Mouse (Mus musculus) liver, embryonic 16.5 days (tissue): ENCODE measurements around the gene Gnpat. TPM values are rescaled to one million over a fixed set of nuclear protein-coding genes. Genes with fewer than 3 reads are reported as not detected.

Experiments
- ATAC-seq: fragments of 200-750 bp; cut with Nextera tagmentation; 2 replicates; pipeline ENCODE4 v1.8.0; 2017; ENCODE audit warnings: low read depth, mild to moderate bottlenecking, moderate number of reproducible peaks, moderate library complexity
- H3K27ac ChIP-seq: fragments of 300-500 bp; sonication (generic); 2 replicates; pipeline ENCODE4 v1.5.1; 2014; ENCODE audit warnings: mild to moderate bottlenecking, low read length
- H3K27me3 ChIP-seq: fragments of 300-500 bp; sonication (generic); 2 replicates; pipeline ENCODE4 v1.6.1; 2014; ENCODE audit warnings: low read depth, low read length, mixed read lengths; ENCODE audit not compliant: control insufficient read depth, insufficient read depth
- H3K36me3 ChIP-seq: fragments of 300-500 bp; sonication (generic); 2 replicates; pipeline ENCODE4 v1.6.1; 2014; ENCODE audit warnings: mild to moderate bottlenecking; ENCODE audit not compliant: control insufficient read depth, insufficient read depth
- H3K4me1 ChIP-seq: fragments of 300-500 bp; sonication (generic); 2 replicates; pipeline ENCODE4 v1.6.1; 2014; ENCODE audit warnings: low read depth, low read length, mixed read lengths; ENCODE audit not compliant: control insufficient read depth
- H3K4me2 ChIP-seq: fragments of 300-500 bp; sonication (generic); 2 replicates; pipeline ENCODE4 v1.6.1; 2014; ENCODE audit warnings: low read depth, low read length, mixed read lengths
- H3K4me3 ChIP-seq: fragments of 300-500 bp; sonication (generic); 2 replicates; pipeline ENCODE4 v1.5.1; 2014; ENCODE audit warnings: low read depth, mild to moderate bottlenecking, low read length
- H3K9ac ChIP-seq: fragments of 300-500 bp; sonication (generic); 2 replicates; pipeline ENCODE4 v1.6.1; 2014; ENCODE audit warnings: low read depth, low read length
- H3K9me3 ChIP-seq: fragments of 300-500 bp; sonication (generic); replicated peaks from 2 replicates; pipeline ENCODE4 v1.6.1; 2016; ENCODE audit warnings: low read length; ENCODE audit not compliant: control insufficient read depth
- WGBS: fragments of 180-500 bp; shearing (Covaris S2); extraction: QIAGEN DNeasy Blood & Tissue Kit; methylation state at CpG from one replicate; pipeline ENCODE4 v1.1.7; 2014; ENCODE audit not compliant: insufficient replicate concordance; 5-methylcytosine and 5-hydroxymethylcytosine counted together
- polyA plus RNA-seq: library from polyadenylated mRNA; unstranded; fragments of >200 nt; fragmentation: Nextera tagmentation; extraction: Ambion mirVana; gene quantifications from 2 replicates; pipeline ENCODE4 v1.2.1, GENCODE M21; 2015

Gnpat gene
- 33.8 and 34.8 TPM in 2 replicates for polyA plus RNA-seq

GRCm38 (mm10) chr8:124862321-124863162 is at the start of gene Gnpat, which contains the start of gene 2810004N23Rik:
Gene Gnpat (plus strand): TSS chr8:124863033.
Gene 2810004N23Rik (minus strand): TSS chr8:124863120.
- Histone ChIP-seq H3K27ac (peak within 1 kb of the TSS; percentile 89), H3K9me3 (no peaks in the 10 kb centered on the region), H3K4me1 (peaks cover 37% of the 10 kb centered on the region), H3K4me2 (peak within 1 kb of the TSS; percentile 82), H3K4me3 (peak within 1 kb of the TSS; percentile 96), H3K9ac (peak within 1 kb of the TSS; percentile 92), H3K36me3 (peaks cover 13% of the 10 kb centered on the region), H3K27me3 (no peaks in the 10 kb centered on the region)
- under 1% methylated on average over 55 of the region's 55 CpGs for WGBS
- ATAC-seq, result peak; percentile 93

GRCm38 (mm10) chr8:124813326-124813725 is 49.5 kb upstream of the Gnpat start:
- no peak for ATAC-seq
- Histone ChIP-seq H3K4me1 (no peaks in the 10 kb centered on the region), H3K27ac (no peak overlapping the region), H3K9ac (no peak overlapping the region), H3K36me3 (no peaks in the 10 kb centered on the region), H3K9me3 (peaks cover 3% of the 10 kb centered on the region; the same call in 1 of the 2 replicates), H3K27me3 (no peaks in the 10 kb centered on the region), H3K4me2 (no peak overlapping the region), H3K4me3 (no peak overlapping the region)
- 76% methylated on average over 4 of the region's 4 CpGs for WGBS

- Histone ChIP-seq H3K4me3 (no peak overlapping the region), H3K4me1 (no peaks in the 10 kb centered on the region), H3K9ac (no peak overlapping the region), H3K27ac (no peak overlapping the region), H3K36me3 (no peaks in the 10 kb centered on the region), H3K4me2 (no peak overlapping the region), H3K27me3 (no peaks in the 10 kb centered on the region), H3K9me3 (peaks cover 3% of the 10 kb centered on the region; the same call in 1 of the 2 replicates)
- ATAC-seq, result no peak
- WGBS, result 77% methylated on average over 12 of the region's 12 CpGs
Measured at GRCm38 (mm10) chr8:124815870-124816269, 47.0 kb upstream of the Gnpat start.

DNA sequence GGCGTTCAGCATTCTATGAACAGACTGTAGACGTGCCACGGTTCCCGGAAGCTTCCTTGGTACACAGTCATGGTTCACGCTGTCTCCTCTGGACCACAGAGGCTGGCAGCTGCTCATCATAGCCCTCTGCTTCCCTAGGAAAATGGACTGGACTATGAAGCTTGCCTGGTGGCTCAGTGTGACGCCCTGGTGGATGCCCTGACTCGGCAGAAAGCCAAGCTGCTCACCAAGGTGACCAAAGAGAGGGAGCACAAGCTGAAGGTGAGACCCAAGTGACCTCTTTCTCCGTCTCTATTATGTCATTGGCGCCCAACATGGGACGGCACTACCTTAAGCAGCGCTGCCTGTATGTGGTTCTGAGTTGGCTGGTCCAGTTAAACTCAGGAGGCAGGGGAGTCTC is 46.0 kb upstream of the Gnpat start:
- H3K36me3 ChIP-seq, result no peaks in the 10 kb centered on the region
- H3K9me3 ChIP-seq, result peaks cover 3% of the 10 kb centered on the region; the same call in 1 of the 2 replicates
- H3K27me3 ChIP-seq, result no peaks in the 10 kb centered on the region
- no peak overlapping the region for H3K9ac ChIP-seq
- no peak for ATAC-seq
- no peak overlapping the region for H3K27ac ChIP-seq
- H3K4me1 ChIP-seq, result no peaks in the 10 kb centered on the region
- no peak overlapping the region for H3K4me2 ChIP-seq
- WGBS, result 66% methylated on average over 11 of the region's 11 CpGs
- H3K4me3 ChIP-seq, result no peak overlapping the region

GRCm38 (mm10) chr8:124817361-124817760 is 45.5 kb upstream of the Gnpat start:
- Histone ChIP-seq H3K4me1 (no peaks in the 10 kb centered on the region), H3K4me3 (no peak overlapping the region), H3K27ac (no peak overlapping the region), H3K4me2 (no peak overlapping the region), H3K9me3 (peaks cover 3% of the 10 kb centered on the region; the same call in 1 of the 2 replicates), H3K27me3 (no peaks in the 10 kb centered on the region), H3K36me3 (no peaks in the 10 kb centered on the region), H3K9ac (no peak overlapping the region)
- 66% methylated on average over 3 of the region's 3 CpGs for WGBS
- ATAC-seq, result no peak

DNA sequence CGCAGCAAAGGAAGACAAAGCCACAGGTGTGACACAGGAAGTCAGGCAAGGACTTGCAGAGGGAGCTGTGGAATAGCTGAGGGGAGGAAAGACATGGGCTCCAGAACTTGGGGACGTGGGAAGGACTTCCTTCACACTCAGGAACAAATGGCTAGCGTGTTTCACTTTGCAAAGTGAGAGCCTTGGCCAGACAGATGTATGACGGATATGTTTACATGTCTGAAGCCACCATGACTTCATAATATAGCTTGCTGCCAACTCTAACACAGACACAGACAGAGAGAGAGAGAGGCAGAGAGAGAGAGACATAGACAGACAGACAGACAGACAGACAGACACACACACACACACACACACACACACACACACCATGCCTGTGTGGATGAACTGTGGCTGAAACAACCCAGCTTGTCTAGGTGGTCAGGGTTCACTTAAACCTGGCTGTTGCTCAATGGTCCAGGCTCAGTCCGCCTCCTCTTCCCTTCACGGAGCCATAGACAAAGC is 43.2 kb upstream of the Gnpat start:
- WGBS, result 39% methylated on average over 6 of the region's 6 CpGs
- Histone ChIP-seq H3K4me1 (no peaks in the 10 kb centered on the region), H3K36me3 (no peaks in the 10 kb centered on the region), H3K4me2 (peak overlapping the region; percentile 36; the same call in 1 of the 2 replicates), H3K27ac (no peak overlapping the region), H3K4me3 (no peak overlapping the region), H3K9me3 (peaks cover 3% of the 10 kb centered on the region; the same call in 1 of the 2 replicates), H3K9ac (no peak overlapping the region), H3K27me3 (no peaks in the 10 kb centered on the region)
- ATAC-seq, result peak; percentile 43

DNA sequence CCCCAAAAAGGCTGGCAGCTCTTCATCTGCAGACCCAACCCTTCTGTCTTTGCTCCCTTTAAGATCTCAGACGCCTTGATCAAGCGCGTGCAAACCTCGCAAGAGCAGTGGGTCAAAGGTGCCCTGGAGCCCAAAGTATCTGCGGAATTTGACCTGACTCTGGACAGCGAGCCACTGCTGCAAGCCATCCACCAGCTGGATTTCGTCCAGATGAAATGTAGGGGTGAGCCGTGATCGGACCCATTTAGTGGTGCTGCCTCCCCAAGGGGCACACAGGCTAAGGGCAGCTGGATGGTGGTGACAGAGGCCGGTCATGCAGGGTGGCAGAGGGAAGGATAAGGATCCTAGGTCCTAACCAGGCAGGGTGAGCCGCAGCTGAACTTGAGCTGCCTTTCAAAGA is 42.7 kb upstream of the Gnpat start:
- Histone ChIP-seq H3K27ac (no peak overlapping the region), H3K9me3 (peaks cover 3% of the 10 kb centered on the region; the same call in 1 of the 2 replicates), H3K4me3 (no peak overlapping the region), H3K27me3 (no peaks in the 10 kb centered on the region), H3K4me1 (no peaks in the 10 kb centered on the region), H3K9ac (no peak overlapping the region), H3K36me3 (no peaks in the 10 kb centered on the region), H3K4me2 (peak overlapping the region; percentile 36; the same call in 1 of the 2 replicates)
- ATAC-seq, result peak; percentile 37; the same call in 1 of the 2 replicates
- 49% methylated on average over 11 of the region's 11 CpGs for WGBS

DNA sequence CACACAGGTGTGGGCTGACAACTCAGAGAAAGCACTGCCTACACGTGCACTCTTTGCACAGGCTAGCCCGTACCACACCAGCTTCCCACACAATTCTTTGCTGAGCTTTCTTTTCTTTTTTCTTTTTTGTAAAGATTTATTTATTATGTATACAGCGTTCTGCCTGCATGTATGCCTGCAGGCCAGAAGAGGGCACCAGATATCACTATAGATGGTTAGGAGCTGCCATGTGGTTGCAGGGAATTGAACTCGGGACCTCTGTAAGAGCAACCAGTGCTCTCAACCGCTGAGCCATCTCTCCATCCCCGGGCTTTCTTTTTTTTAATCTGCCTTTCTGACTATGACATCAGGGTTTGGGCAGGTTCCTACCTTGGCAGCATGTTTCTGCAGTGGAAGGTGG is 39.3 kb upstream of the Gnpat start:
- no peaks in the 10 kb centered on the region for H3K9me3 ChIP-seq
- 54% methylated on average over 6 of the region's 6 CpGs for WGBS
- no peak for ATAC-seq

DNA sequence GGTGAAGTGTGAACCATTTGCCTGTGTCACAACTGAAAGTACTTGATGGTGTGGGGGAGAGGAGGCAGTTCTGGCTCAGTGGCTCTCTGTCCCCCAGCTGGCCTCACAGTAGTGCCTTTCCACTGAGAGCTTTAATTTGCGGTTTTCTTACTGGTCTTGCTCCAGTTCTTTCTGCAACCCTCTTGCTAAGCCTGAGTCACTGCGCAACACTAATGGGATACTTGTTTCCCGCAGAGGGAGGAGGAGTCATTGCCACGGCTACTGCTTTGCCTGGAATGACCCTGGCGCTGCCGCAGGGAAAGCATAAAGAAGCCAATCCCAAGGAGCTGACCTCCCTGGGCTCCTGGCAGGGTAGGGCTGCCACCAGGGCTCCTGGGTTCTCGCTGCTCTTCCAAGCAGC is 36.2 kb upstream of the Gnpat start:
- no peak overlapping the region for H3K4me3 ChIP-seq
- H3K36me3 ChIP-seq, result no peaks in the 10 kb centered on the region
- no peak overlapping the region for H3K27ac ChIP-seq
- no peaks in the 10 kb centered on the region for H3K27me3 ChIP-seq
- H3K4me2 ChIP-seq, result no peak overlapping the region
- H3K9me3 ChIP-seq, result no peaks in the 10 kb centered on the region
- WGBS, result 38% methylated on average over 7 of the region's 7 CpGs
- ATAC-seq, result no peak
- no peak overlapping the region for H3K9ac ChIP-seq
- H3K4me1 ChIP-seq, result no peaks in the 10 kb centered on the region; the same call in 1 of the 2 replicates

More for the DNA sequence above, 39.3 kb upstream of the Gnpat start:
- Histone ChIP-seq H3K27me3 (no peaks in the 10 kb centered on the region), H3K4me1 (no peaks in the 10 kb centered on the region; the same call in 1 of the 2 replicates), H3K9ac (no peak overlapping the region), H3K4me2 (no peak overlapping the region), H3K36me3 (no peaks in the 10 kb centered on the region), H3K4me3 (no peak overlapping the region), H3K27ac (no peak overlapping the region)
